Comparison of ENCODE assay signal across 11 mouse cellular contexts in genomic region chr10:80417841-80418240, GRCm38 (mm10). TPM values are rescaled to one million over a fixed set of nuclear protein-coding genes. Genes with fewer than 3 reads are reported as not detected.
A peak's percentile ranks its signal among the peaks of the same experiment; 100 is the strongest.
DNase-seq lines count a peak whose midpoint lies in the region; ATAC-seq and TF ChIP-seq lines count a peak whose summit lies in the region.
"Had no signal": no experiment of that assay in that cellular context is flagged by ENCODE, and none has a peak within 500 bp of the region (broad histone marks: within the 10 kb centered on the region; RNA-seq: fewer than 3 reads in every experiment).

No protein-coding gene starts in this region.

- H3K27me3 ChIP-seq in forebrain, embryonic 11.5 days (ENCODE audit: control insufficient read depth, insufficient read depth, low read length), result no peaks in the 10 kb centered on the region
- no peaks in the 10 kb centered on the region for H3K27me3 ChIP-seq in forebrain, postnatal 0 days (ENCODE audit: insufficient read depth, low read length)
- no peaks in the 10 kb centered on the region for H3K27me3 ChIP-seq in liver, embryonic 14.5 days (ENCODE audit: control insufficient read depth, insufficient read depth, low read length)
- H3K27me3 ChIP-seq in forebrain, embryonic 14.5 days (replicated peaks; ENCODE audit: control insufficient read depth, insufficient read depth, low read length), result no peaks in the 10 kb centered on the region
- no peaks in the 10 kb centered on the region for H3K27me3 ChIP-seq in liver, embryonic 15.5 days
- H3K27me3 ChIP-seq: embryonic facial prominence, embryonic 15.5 days had no signal

- no peak overlapping the region for H3K27ac ChIP-seq in forebrain, embryonic 11.5 days (ENCODE audit: low read depth, low read length)
- H3K27ac ChIP-seq in forebrain, postnatal 0 days (ENCODE audit: low read depth, low read length), result no peak overlapping the region
- peak overlapping the region; percentile 46; the same call in 1 of the 2 replicates for H3K27ac ChIP-seq in liver, embryonic 14.5 days
- 0 out of 2 replicates have a peak overlapping the region, but pooled peaks have one; percentile 54 for H3K27ac ChIP-seq in forebrain, embryonic 14.5 days (ENCODE audit: low read depth, low read length)
- peak overlapping the region; percentile 98 for H3K27ac ChIP-seq in liver, embryonic 15.5 days (replicated peaks)

- no peak overlapping the region for H3K4me2 ChIP-seq in forebrain, embryonic 11.5 days (ENCODE audit: low read depth, low read length, severe bottlenecking)
- no peak overlapping the region for H3K4me2 ChIP-seq in forebrain, postnatal 0 days (ENCODE audit: low read depth)
- H3K4me2 ChIP-seq in liver, embryonic 14.5 days (ENCODE audit: low read depth), result no peak overlapping the region
- no peak overlapping the region for H3K4me2 ChIP-seq in forebrain, embryonic 14.5 days (ENCODE audit: low read length)
- H3K4me2 ChIP-seq in liver, embryonic 15.5 days, result 0 out of 2 replicates have a peak overlapping the region, but pooled peaks have one; percentile 82
- H3K4me2 ChIP-seq: embryonic facial prominence, embryonic 15.5 days had no signal

- no peak overlapping the region for H3K4me3 ChIP-seq in forebrain, embryonic 11.5 days (ENCODE audit: low read depth, low read length)
- no peak overlapping the region for H3K4me3 ChIP-seq in forebrain, postnatal 0 days (ENCODE audit: low read depth, low read length)
- H3K4me3 ChIP-seq in liver, embryonic 14.5 days (ENCODE audit: insufficient read depth in 1 of 2, low read depth in 2 of 2, low read length in 2 of 2), result no peak overlapping the region
- H3K4me3 ChIP-seq in forebrain, embryonic 14.5 days (ENCODE audit: low read depth, low read length), result no peak overlapping the region
- H3K4me3 ChIP-seq in liver, embryonic 15.5 days (replicated peaks), result no peak overlapping the region
- H3K4me3 ChIP-seq: embryonic facial prominence, embryonic 15.5 days; layer of hippocampus, adult 2 months had no signal

- no peak for DNase-seq in forebrain, embryonic 11.5 days (ENCODE audit: low spot score)
- DNase-seq in forebrain, postnatal 0 days, result no peak
- DNase-seq in liver, embryonic 14.5 days (ENCODE audit: low read depth in 3 of 3, low spot score in 3 of 3), result no peak
- DNase-seq in liver, result no peak
- DNase-seq in forebrain, embryonic 14.5 days (ENCODE audit: low spot score), result no peak
- DNase-seq in adrenal gland, adult 8-10 months, result no peak
- DNase-seq: thymus, adult 2 months had no signal

- peaks cover 50% of the 10 kb centered on the region for H3K36me3 ChIP-seq in forebrain, embryonic 11.5 days (ENCODE audit: control insufficient read depth, insufficient read depth, low read length)
- peaks cover 78% of the 10 kb centered on the region for H3K36me3 ChIP-seq in forebrain, postnatal 0 days (ENCODE audit: insufficient read depth)
- peaks cover 85% of the 10 kb centered on the region for H3K36me3 ChIP-seq in liver, embryonic 14.5 days (replicated peaks; ENCODE audit: control insufficient read depth, insufficient read depth, low read depth)
- peaks cover 95% of the 10 kb centered on the region for H3K36me3 ChIP-seq in forebrain, embryonic 14.5 days (ENCODE audit: control insufficient read depth, insufficient read depth, low read length)
- peaks cover 93% of the 10 kb centered on the region for H3K36me3 ChIP-seq in liver, embryonic 15.5 days (replicated peaks)

- H3K9me3 ChIP-seq in forebrain, embryonic 11.5 days (ENCODE audit: control insufficient read depth, low read length), result no peaks in the 10 kb centered on the region
- H3K9me3 ChIP-seq in forebrain, postnatal 0 days (ENCODE audit: low read length), result no peaks in the 10 kb centered on the region
- H3K9me3 ChIP-seq in liver, embryonic 14.5 days (ENCODE audit: control insufficient read depth, low read length), result no peaks in the 10 kb centered on the region
- H3K9me3 ChIP-seq in forebrain, embryonic 14.5 days (replicated peaks; ENCODE audit: control insufficient read depth, low read length), result no peaks in the 10 kb centered on the region
- H3K9me3 ChIP-seq in liver, embryonic 15.5 days (replicated peaks), result no peaks in the 10 kb centered on the region
- H3K9me3 ChIP-seq: embryonic facial prominence, embryonic 15.5 days had no signal

- WGBS in forebrain, embryonic 11.5 days, result 96% methylated on average over 1 of the region's 1 CpGs
- 78% methylated on average over 1 of the region's 1 CpGs for WGBS in forebrain, postnatal 0 days
- 89% methylated on average over 1 of the region's 1 CpGs for WGBS in liver, embryonic 14.5 days (ENCODE audit: insufficient replicate concordance)
- WGBS in forebrain, embryonic 14.5 days, result 89% methylated on average over 1 of the region's 1 CpGs
- 89% methylated on average over 1 of the region's 1 CpGs for whole genome bisulfite sequencing in liver, embryonic 15.5 days (ENCODE audit: insufficient replicate concordance)

- ATAC-seq in forebrain, embryonic 11.5 days (replicated peaks; ENCODE audit: low FRiP score), result 0 out of 2 replicates have a peak, but pooled peaks have one; percentile 3
- no peak for ATAC-seq in forebrain, postnatal 0 days
- no peak for ATAC-seq in liver, embryonic 14.5 days (ENCODE audit: insufficient read depth)
- no peak for ATAC-seq in forebrain, embryonic 14.5 days
- no peak for ATAC-seq in liver, embryonic 15.5 days (ENCODE audit: insufficient read depth)
- ATAC-seq: inflammation-experienced regulatory T-cells, adult 6 months had no signal

- H3K9ac ChIP-seq in forebrain, embryonic 11.5 days (ENCODE audit: low read length), result no peak overlapping the region
- H3K9ac ChIP-seq in forebrain, postnatal 0 days, result no peak overlapping the region
- no peak overlapping the region for H3K9ac ChIP-seq in liver, embryonic 14.5 days (replicated peaks)
- H3K9ac ChIP-seq in forebrain, embryonic 14.5 days (ENCODE audit: low read length), result no peak overlapping the region
- H3K9ac ChIP-seq in liver, embryonic 15.5 days, result no peak overlapping the region
- H3K9ac ChIP-seq: embryonic facial prominence, embryonic 15.5 days had no signal

- no peak for TF ChIP-seq CTCF in forebrain, postnatal 0 days (IDR thresholded peaks at IDR 0.05; ENCODE audit: low read depth)
- no peak for TF ChIP-seq CTCF in liver, embryonic 14.5 days (IDR thresholded peaks at IDR 0.05; ENCODE audit: low read depth)

- no peaks in the 10 kb centered on the region; the same call in 1 of the 2 replicates for H3K4me1 ChIP-seq in forebrain, embryonic 11.5 days (replicated peaks; ENCODE audit: control insufficient read depth, insufficient read depth, low read length)
- H3K4me1 ChIP-seq in forebrain, postnatal 0 days (ENCODE audit: insufficient read depth), result no peaks in the 10 kb centered on the region
- peaks cover 45 to 46% of the 10 kb centered on the region in 2 experiments for H3K4me1 ChIP-seq in liver, embryonic 14.5 days (replicated peaks; ENCODE audit: control insufficient read depth in 2 of 2, insufficient read depth in 2 of 2, low read length in 1 of 2)
- H3K4me1 ChIP-seq in forebrain, embryonic 14.5 days (ENCODE audit: control insufficient read depth, insufficient read depth, low read length), result peaks cover 20% of the 10 kb centered on the region
- peaks cover 52% of the 10 kb centered on the region for H3K4me1 ChIP-seq in liver, embryonic 15.5 days (replicated peaks)

- TF ChIP-seq EP300 in liver, embryonic 14.5 days (IDR thresholded peaks at IDR 0.05; ENCODE audit: low read depth), result no peak

RNA-seq across cellular contexts. Expression of gene Uqcr11, which starts 11.2 kb away (rescaled TPM):
- 430 and 504 TPM in 2 replicates for polyA plus RNA-seq in forebrain, embryonic 11.5 days (2014; fragmentation: Nextera tagmentation; extraction: Ambion mirVana)
- total RNA-seq in forebrain, postnatal 0 days (2014; rRNA removed), result 230 and 424 TPM in 2 replicates
- polyA plus RNA-seq in forebrain, postnatal 0 days (2015; fragmentation: Nextera tagmentation; extraction: Ambion mirVana), result 688 and 881 TPM in 2 replicates
- polyA plus RNA-seq in liver, embryonic 14.5 days (2012; rRNA removed), result 359 and 571 TPM in 2 replicates
- 729 and 738 TPM in 2 replicates for polyA plus RNA-seq in liver, embryonic 14.5 days (2014; fragmentation: Nextera tagmentation; extraction: Ambion mirVana)
- polyA plus RNA-seq in forebrain, embryonic 14.5 days (2014; fragmentation: Nextera tagmentation; extraction: Ambion mirVana), result 628 and 893 TPM in 2 replicates
- 526 and 581 TPM in 2 replicates for polyA plus RNA-seq in liver, embryonic 15.5 days (2015; fragmentation: Nextera tagmentation; extraction: Ambion mirVana)
- 100 to 1,000 TPM; 515 to 715 (median 604) TPM for total RNA-seq in adrenal gland, adult 8-10 months (2022)

RNA-seq across cellular contexts. Expression of gene Tcf3, which starts 15.6 kb away (rescaled TPM):
- polyA plus RNA-seq in forebrain, embryonic 11.5 days (2014; fragmentation: Nextera tagmentation; extraction: Ambion mirVana), result 237 and 256 TPM in 2 replicates
- 69.0 and 91.4 TPM in 2 replicates for total RNA-seq in forebrain, postnatal 0 days (2014; rRNA removed)
- polyA plus RNA-seq in forebrain, postnatal 0 days (2015; fragmentation: Nextera tagmentation; extraction: Ambion mirVana), result 34.3 and 36.1 TPM in 2 replicates
- polyA plus RNA-seq in liver, embryonic 14.5 days (2012; rRNA removed), result 54.7 and 74.7 TPM in 2 replicates
- 41.9 and 55.4 TPM in 2 replicates for polyA plus RNA-seq in liver, embryonic 14.5 days (2014; fragmentation: Nextera tagmentation; extraction: Ambion mirVana)
- polyA plus RNA-seq in forebrain, embryonic 14.5 days (2014; fragmentation: Nextera tagmentation; extraction: Ambion mirVana), result 64.4 and 73.5 TPM in 2 replicates
- 52.8 and 59.5 TPM in 2 replicates for polyA plus RNA-seq in liver, embryonic 15.5 days (2015; fragmentation: Nextera tagmentation; extraction: Ambion mirVana)
- 10 to 100 TPM; 56.7 to 75.7 (median 66.8) TPM for total RNA-seq in adrenal gland, adult 8-10 months (2022)

RNA-seq across cellular contexts. Expression of gene Mbd3, which starts 18.5 kb away (rescaled TPM):
- polyA plus RNA-seq in forebrain, embryonic 11.5 days (2014; fragmentation: Nextera tagmentation; extraction: Ambion mirVana), result 276 and 322 TPM in 2 replicates
- 37.9 and 43.9 TPM in 2 replicates for total RNA-seq in forebrain, postnatal 0 days (2014; rRNA removed)
- polyA plus RNA-seq in forebrain, postnatal 0 days (2015; fragmentation: Nextera tagmentation; extraction: Ambion mirVana), result 183 and 196 TPM in 2 replicates
- polyA plus RNA-seq in liver, embryonic 14.5 days (2012; rRNA removed), result 66.7 and 79.5 TPM in 2 replicates
- polyA plus RNA-seq in liver, embryonic 14.5 days (2014; fragmentation: Nextera tagmentation; extraction: Ambion mirVana), result 43.7 and 44.3 TPM in 2 replicates
- 216 and 221 TPM in 2 replicates for polyA plus RNA-seq in forebrain, embryonic 14.5 days (2014; fragmentation: Nextera tagmentation; extraction: Ambion mirVana)
- polyA plus RNA-seq in liver, embryonic 15.5 days (2015; fragmentation: Nextera tagmentation; extraction: Ambion mirVana), result 63.2 and 74.5 TPM in 2 replicates
- total RNA-seq in adrenal gland, adult 8-10 months (2022), result 100 to 1,000 TPM; 147 to 161 (median 156) TPM

RNA-seq across cellular contexts. Expression of gene Mex3d, which starts 30.4 kb away (rescaled TPM):
- 13.3 and 15.9 TPM in 2 replicates for polyA plus RNA-seq in forebrain, embryonic 11.5 days (2014; fragmentation: Nextera tagmentation; extraction: Ambion mirVana)
- 107 and 120 TPM in 2 replicates for total RNA-seq in forebrain, postnatal 0 days (2014; rRNA removed)
- 18.3 and 18.4 TPM in 2 replicates for polyA plus RNA-seq in forebrain, postnatal 0 days (2015; fragmentation: Nextera tagmentation; extraction: Ambion mirVana)
- polyA plus RNA-seq in liver, embryonic 14.5 days (2012; rRNA removed), result 3.2 and 3.3 TPM in 2 replicates
- 0.55 and 1.1 TPM in 2 replicates for polyA plus RNA-seq in liver, embryonic 14.5 days (2014; fragmentation: Nextera tagmentation; extraction: Ambion mirVana)
- 16.9 and 17.8 TPM in 2 replicates for polyA plus RNA-seq in forebrain, embryonic 14.5 days (2014; fragmentation: Nextera tagmentation; extraction: Ambion mirVana)
- polyA plus RNA-seq in liver, embryonic 15.5 days (2015; fragmentation: Nextera tagmentation; extraction: Ambion mirVana), result 0.78 and 0.92 TPM in 2 replicates
- 10 to 100 TPM; 17.4 to 21.6 (median 20.8) TPM for total RNA-seq in adrenal gland, adult 8-10 months (2022)

Comparison
In these comparisons a context has a peak if more than half of its experiments do, and no peak if none do; other contexts are left out.
1. H3K27ac ChIP-seq: peak in liver, embryonic 14.5 days (single experiment), forebrain, embryonic 14.5 days (single experiment) and liver, embryonic 15.5 days (single experiment); none in forebrain, embryonic 11.5 days (single experiment) and forebrain, postnatal 0 days (single experiment).